Mouse (Mus musculus): ENCODE results near the gene Tubg2.

The Tubg2 gene

GRCm38 (mm10) chr11:101164677-101165580, 9.2 kb downstream of the Tubg2 start:
- no peak for DNase-seq (ENCODE audit: inconsistent ontology term)

- DNase-seq (ENCODE audit: inconsistent ontology term) = no peak
Measured at GRCm38 (mm10) chr11:101166357-101166756, 10.7 kb downstream of the Tubg2 start.

GRCm38 (mm10) chr11:101167211-101167962, 11.7 kb downstream of the Tubg2 start:
- DNase-seq (ENCODE audit: inconsistent ontology term) = no peak

GRCm38 (mm10) chr11:101167963-101168300, 12.2 kb downstream of the Tubg2 start:
- DNase-seq (ENCODE audit: inconsistent ontology term) = no peak

- no peak for DNase-seq (ENCODE audit: inconsistent ontology term)
Measured at GRCm38 (mm10) chr11:101168301-101168980, 12.7 kb downstream of the Tubg2 start.

- no peak for DNase-seq (ENCODE audit: inconsistent ontology term)
Measured at GRCm38 (mm10) chr11:101169301-101170107, 13.8 kb downstream of the Tubg2 start.

- peak; percentile 85 for DNase-seq (ENCODE audit: inconsistent ontology term)
Measured at GRCm38 (mm10) chr11:101170354-101170810, 14.7 kb downstream of the Tubg2 start, which contains the start of gene Cntnap1. Cntnap1 (plus strand) TSS chr11:101170523.

GRCm38 (mm10) chr11:101170811-101171610, 15.3 kb downstream of the Tubg2 start, which contains the start of gene Plekhh3:
Plekhh3 (minus strand) TSS chr11:101171351.
- DNase-seq (ENCODE audit: inconsistent ontology term) = peak; percentile 98

GRCm38 (mm10) chr11:101171721-101172433, 16.2 kb downstream of the Tubg2 start:
- peak; percentile 92 for DNase-seq (ENCODE audit: inconsistent ontology term)

GRCm38 (mm10) chr11:101172434-101172815, 16.7 kb downstream of the Tubg2 start:
- DNase-seq (ENCODE audit: inconsistent ontology term) = no peak

- DNase-seq (ENCODE audit: inconsistent ontology term) = no peak
Measured at GRCm38 (mm10) chr11:101173112-101173511, 17.4 kb downstream of the Tubg2 start.

GRCm38 (mm10) chr11:101173631-101174388, 18.1 kb downstream of the Tubg2 start:
- peak; percentile 91 for DNase-seq (ENCODE audit: inconsistent ontology term)

GRCm38 (mm10) chr11:101174389-101174745, 18.7 kb downstream of the Tubg2 start:
- DNase-seq (ENCODE audit: inconsistent ontology term) = no peak

GRCm38 (mm10) chr11:101174851-101175628, 19.3 kb downstream of the Tubg2 start, which contains the start of gene Ccr10:
Ccr10 (minus strand) TSS chr11:101175443.
- DNase-seq (ENCODE audit: inconsistent ontology term) = peak; percentile 34

GRCm38 (mm10) chr11:101175636-101176116, 20.0 kb downstream of the Tubg2 start:
- no peak for DNase-seq (ENCODE audit: inconsistent ontology term)

- DNase-seq (ENCODE audit: inconsistent ontology term) = peak; percentile 63
Measured at GRCm38 (mm10) chr11:101176117-101176691, 20.5 kb downstream of the Tubg2 start.

Data from Muller cell, postnatal 12 days (primary cell).